Mouse (Mus musculus) left cerebral cortex, adult 11 months (tissue): ENCODE results near the gene Zfp668.
A peak's percentile ranks its signal among the peaks of the same experiment; 100 is the strongest.
"Not testable (repeated sequence)": the region's sequence is repeated elsewhere in the genome, so short reads cannot be mapped to it uniquely, and the experiment has no call there.

Experiments used
- DNase-seq: peaks from one replicate; pipeline ENCODE4 v3.0.0; 2022; ENCODE audit warnings: low spot score

Gene Zfp668

DNA sequence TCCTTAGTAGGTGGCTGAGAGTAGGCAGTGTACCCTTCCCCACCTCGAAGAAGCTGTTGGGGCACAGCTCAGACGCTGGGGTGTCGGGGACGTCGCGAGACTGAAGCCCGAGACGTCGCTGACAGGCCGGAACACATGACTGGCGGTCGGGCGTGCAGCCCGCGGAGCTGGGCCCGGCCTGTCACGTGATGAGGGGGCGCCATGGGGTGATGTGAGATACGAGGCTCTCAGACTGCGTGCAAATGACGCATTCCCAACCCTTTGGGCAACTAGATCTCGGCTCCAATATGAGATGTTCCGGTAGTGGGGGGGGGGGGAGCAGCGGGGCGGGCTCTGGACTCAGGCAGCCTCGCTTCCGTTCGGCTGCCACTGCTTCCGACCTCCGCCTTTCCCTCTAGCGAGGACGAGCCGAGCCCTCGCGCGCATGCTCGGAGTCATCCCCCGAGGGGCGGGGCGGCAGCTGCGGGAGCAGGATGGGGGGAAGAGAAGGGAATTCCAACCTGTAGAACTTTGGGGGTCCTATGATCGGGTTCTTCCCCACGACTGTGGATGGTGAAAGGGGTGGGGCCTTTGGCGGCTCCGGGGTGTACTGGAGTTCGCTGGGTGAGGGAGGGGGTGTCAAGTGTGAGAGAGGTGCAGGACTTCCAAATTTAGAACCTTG, 35.2 kb downstream of the Zfp668 start:
- DNase-seq, result peak; percentile 97

DNA sequence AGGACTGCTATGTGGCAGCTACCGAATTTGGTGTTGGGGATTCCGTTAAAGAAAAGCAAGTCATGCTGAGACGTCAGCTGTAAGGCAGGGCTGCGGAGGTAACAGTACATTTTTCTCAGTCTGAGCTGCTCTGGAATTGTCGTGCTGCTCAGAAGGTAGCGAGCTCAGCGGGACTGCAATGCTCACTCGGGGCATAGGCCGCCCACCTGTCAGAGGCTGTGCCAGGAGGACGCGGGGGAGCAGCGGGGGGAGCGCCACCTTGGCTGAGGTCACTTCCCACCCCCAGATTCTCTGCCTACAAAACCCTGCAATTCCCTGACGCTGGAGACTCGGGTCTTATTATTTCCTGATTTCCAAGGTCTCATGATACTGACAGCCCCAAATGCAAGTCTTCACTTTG, 35.7 kb downstream of the Zfp668 start:
- peak; percentile 80 for DNase-seq

DNA sequence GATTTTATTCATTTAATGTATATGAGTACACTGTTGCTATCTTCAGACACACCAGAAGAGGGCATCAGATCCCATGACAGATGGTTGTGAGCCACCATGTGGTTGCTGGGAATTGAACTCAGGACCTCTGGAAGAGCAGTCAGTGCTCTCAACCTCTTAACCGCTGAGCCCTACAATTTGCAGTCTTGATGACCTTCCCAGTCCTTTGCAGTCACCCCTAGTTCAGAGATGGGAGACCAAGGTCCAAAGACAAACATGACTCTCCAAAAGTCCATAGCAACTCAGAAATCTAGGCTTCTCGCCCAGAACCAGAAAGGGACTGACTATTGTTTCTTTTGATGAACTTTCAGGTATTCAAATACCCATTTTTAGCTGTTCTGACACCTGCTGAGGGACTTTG, 36.6 kb downstream of the Zfp668 start:
- not testable (repeated sequence) for DNase-seq

DNA sequence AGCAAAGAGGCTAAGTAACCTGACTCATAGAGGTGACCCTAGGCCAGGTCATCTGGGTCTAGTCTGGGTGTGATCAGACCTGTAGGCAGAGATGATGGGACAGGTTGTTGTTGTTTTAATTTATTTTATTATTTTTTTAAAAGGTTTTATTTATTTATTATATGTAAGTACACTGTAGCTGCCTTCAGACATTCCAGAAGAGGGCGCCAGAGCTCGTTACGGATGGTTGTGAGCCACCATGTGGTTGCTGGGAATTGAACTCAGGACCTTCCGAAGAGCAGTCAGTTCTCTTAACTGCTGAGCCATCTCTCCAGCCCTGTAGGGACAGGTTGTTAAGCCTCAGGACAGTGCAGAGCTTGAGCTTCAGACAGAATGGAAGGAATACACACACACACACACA, 38.8 kb downstream of the Zfp668 start:
- not testable (repeated sequence) for DNase-seq

DNA sequence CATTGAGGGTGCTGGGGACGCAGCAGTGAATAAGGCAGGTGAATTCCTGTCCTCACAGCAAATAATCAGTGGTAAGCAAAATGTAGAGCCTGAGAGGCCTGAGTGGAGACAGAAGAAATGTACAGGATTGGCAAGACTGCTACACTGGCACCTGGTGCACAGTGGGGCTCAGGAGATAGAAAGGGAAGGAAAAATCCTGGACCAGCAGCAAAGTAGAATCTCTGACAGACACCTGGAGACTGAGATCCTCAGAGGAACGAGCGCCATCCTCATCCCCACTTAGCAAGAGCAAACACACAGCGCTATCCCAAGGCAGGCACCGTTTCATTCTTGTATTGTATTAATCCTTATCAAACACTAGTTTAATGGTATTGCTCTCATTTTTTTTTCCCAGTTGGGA, 39.2 kb downstream of the Zfp668 start:
- no peak for DNase-seq

DNA sequence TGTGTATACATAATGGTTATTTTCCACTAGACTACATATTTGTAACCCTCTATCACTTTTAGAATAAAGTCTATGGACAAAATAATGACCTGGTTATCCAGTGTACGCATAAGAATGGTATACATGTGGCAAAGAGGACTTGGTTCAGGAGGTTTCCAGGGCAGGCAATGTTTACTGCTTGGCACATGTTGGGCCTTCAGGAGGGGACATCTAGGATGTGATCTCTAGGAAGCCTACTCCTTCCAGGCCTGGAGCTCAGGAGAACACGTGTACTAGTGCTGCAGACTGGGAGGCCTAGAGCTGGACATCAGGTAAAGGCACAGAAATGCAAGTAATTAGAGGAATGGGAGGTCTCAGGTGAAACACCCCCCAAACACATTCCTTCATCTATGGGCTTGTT, 41.1 kb downstream of the Zfp668 start:
- no peak for DNase-seq

DNA sequence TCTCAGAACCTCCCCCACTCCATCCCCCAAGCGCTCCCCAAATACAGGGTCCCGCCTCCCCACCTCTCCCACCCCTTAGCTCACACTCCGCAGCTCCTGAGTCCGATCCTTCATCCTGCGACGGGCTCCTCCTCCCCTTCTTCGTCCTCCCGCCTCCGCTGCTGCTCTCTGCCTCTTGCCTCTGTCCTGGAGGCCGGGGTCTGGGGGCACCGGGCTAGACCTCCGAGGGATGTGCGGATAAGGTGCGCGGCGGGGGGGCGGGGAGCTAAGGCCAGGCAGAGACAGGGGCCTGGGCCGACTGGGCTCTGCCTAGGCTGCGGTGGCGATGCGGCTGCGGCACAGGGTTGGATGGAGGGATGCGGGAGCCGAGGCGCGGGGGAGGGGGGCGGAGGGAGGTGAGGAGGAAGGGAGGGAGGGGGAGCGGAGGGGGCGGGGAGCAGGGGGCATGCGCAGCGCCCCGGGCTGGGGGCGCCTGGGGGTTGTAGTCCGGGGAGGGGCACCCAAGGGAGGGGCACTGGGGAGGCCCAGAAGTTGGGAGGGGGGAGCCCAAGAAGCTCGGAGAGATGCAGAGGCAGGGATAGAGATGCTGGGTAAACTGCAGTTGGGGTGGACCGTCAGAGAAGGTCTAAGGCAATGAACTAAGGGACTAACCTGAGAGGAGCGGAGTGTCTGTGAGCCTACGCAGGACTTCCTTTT, 52.3 kb downstream of the Zfp668 start, which contains the start of the genes Stx4a and Stx1b:
TSS of gene Stx4a (plus strand) at position 119 of the 696 bp plus-strand sequence.
TSS of gene Stx1b (minus strand) at position 374 of the 696 bp plus-strand sequence.
- DNase-seq, result no peak

DNA sequence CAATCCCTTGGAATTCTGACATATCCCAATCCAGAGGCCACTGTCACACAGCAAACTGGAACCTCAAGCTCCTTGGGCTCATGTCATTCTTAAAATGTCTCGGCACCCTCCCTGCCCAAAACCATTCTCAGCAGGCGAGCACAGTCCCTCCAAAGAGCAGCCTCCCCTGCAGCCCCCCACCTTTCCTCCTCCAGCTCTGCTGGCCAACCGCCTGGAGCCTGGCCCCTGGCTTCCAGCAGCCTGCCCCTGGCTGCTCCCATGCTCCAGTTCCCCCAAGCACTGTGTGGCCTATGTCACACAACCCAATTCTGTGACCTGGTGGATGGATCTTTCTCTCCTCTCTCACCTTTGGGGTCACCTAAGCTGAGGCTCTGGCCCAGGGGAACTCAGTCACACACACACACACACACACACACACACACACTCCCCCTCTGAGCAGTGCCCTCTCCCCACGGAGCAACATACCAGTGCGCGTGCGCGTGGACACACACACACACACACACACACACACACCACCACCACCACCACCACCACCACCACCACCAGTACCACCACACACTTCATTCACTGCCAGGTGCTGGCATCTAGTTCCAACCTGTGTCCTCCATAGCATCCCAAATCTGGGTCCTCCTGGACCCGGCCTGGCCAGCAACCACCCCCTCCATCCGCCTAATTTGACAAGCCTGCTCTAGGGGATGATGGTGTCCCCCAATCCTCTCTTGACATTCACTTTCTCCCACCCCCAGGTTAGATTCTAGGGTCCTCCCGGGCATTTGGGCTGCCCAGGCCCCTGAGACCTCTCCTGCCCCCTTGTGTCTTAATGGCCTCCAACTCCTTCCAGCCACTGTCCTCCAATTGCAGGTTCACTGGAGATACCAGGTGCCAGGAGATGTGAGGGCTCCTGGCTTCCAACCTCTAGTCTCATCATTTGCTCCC, 53.1 kb downstream of the Zfp668 start:
- no peak for DNase-seq

DNA sequence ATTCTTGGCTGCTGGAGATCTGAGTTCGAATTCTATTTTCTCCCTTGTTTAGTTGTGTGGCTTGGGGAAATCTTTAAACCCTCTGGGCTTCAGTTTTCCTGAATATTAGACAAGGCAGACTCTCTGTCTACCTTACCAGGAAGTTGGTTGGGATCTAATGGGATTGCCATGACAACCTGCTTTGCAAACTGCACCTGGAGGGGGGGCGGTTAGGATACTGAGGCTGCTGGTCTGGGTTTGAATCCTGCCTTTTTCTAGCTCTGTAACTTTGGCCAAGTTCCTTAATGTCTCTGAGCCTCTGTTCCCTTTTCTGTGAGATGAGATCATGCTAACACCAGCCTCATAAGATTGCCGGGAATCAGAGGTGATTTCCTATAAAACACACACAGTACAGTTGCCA, 54.1 kb downstream of the Zfp668 start:
- no peak for DNase-seq

DNA sequence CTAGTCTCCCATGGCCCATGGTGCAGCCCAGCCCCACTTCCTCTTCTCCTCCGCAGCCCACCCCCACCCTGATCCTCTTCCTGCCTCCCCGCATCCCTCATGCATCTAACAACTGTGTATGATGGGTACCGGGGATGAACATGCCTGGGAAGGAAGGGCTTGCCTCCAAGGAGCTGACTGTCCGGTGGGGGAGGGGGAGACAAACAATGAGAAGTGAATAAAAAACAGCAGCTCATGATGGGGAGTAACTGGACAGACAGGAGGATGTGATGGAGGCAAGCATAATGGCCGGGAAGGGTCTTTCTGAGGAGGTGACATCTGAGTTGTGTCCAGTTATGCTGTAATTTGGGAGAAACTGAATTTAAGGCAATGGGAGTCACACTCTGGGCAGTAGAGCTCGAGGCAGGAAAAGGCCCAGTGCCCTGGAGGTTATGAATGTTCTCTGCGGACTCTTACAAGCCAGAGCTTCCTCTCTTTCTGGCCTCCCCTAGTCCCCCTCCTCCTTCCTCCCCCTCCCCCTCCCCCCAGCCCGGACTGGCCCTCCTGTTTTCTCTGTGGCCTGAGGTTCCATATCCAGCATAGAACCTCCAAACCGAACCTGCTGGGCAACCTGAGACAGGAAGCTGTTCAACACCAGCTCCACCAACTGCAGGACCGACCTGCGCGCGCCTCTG, 55.7 kb downstream of the Zfp668 start:
- DNase-seq, result no peak

DNA sequence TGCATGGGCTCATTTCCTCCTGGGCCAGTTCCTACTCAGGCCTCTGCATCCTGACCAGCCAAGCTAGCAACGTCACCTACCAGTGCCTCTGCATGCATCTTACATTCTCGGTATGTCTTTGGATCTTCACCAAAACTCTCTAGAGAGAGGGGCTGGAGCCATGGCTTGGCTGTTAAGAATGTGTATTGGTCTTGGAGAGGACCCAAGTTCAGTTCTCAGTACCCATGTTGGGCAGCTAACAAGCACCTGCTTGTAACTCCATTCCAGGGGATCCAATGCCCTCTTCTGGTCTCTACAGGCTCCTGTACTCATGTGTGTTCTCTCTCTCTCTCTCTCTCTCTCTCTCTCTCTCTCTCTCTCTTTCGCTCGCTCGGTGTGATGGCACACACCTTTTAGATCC, 58.9 kb downstream of the Zfp668 start:
- DNase-seq, result no peak

DNA sequence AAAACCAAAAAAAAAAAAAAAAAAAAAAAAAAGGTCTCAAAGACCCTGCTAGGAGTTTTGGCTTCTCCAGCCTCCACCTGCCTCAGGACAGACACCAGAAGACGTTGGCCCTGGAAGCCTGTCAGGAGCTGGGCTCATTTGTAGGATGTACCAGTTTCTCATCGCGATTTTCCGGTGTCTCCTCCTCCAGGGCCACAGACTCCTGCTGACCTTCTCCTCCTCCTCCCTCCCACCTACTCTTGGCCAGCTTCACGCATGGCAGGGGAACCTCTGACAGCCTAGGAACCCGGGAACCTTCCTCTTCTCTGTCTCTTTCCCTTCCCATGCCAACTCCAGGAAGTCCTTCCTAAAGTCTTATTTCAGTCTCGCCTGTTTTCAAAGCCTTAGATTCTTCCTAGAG, 59.6 kb downstream of the Zfp668 start:
- no peak for DNase-seq

DNA sequence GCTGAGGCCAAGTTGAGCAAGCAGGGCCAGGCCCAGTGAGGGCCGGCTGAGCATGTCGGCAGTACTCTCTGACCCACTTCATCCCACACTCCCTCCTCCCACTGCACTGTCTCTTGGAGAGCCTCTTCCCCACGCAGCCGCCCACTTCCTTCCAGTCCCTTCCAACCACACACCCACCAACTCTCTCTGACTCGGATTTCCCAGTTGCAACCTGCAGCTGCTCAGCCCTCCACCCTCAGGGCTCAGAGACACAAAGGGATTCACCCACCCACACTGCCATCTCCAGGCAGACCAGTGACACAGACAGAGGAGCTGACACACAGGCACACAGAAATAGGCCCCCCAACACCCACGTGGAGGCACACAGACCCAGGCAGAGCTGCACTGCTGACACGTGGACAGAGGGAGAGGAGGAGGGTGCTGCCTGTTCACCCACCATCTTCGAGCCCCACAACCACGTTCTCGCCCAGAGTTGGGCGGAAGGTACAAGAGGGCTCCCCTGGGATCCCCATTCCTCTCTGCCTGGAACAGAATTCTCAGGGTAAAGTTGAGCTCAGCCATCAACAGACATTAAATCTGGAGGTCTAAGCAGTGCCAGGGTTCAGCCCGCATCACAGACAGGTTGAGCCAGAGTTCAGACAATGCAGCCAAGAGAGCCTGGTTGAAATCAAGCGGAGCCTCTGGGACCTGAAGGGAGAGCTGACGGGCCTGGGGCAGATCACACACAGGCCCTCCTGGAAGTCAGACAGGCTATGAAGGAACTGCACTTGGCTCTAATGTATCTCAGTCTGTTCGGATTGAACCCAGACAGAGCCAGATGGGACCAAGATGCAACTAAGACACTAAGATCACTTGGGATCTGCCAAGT, 60.4 kb downstream of the Zfp668 start:
- peak; percentile 81 for DNase-seq

DNA sequence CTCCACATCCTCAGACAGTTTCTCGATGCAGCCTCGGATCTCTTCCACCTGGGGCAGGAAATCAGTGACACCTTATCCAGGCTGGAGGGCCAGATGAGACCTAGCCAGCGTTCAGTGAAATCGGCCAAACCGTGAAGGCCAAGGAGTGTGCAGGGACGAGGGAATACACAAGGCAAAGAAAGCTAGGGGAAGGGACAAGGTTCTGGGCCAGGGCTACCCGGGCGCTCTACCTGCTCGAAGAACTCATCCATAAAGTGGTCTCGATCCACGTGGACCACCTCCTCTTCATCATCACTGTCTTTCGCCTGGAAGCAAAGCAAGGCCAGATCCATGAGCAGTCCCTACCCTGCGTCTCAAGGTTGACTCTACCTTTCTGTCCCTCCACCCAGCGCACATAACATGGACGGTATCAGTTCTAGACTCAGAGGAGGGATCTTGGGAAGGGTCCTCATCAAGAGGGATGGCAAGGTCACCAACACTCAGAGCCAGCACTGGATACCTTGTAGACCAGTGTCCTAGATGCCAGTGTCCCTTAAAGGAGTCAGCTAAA, 61.4 kb downstream of the Zfp668 start:
- DNase-seq, result no peak

DNA sequence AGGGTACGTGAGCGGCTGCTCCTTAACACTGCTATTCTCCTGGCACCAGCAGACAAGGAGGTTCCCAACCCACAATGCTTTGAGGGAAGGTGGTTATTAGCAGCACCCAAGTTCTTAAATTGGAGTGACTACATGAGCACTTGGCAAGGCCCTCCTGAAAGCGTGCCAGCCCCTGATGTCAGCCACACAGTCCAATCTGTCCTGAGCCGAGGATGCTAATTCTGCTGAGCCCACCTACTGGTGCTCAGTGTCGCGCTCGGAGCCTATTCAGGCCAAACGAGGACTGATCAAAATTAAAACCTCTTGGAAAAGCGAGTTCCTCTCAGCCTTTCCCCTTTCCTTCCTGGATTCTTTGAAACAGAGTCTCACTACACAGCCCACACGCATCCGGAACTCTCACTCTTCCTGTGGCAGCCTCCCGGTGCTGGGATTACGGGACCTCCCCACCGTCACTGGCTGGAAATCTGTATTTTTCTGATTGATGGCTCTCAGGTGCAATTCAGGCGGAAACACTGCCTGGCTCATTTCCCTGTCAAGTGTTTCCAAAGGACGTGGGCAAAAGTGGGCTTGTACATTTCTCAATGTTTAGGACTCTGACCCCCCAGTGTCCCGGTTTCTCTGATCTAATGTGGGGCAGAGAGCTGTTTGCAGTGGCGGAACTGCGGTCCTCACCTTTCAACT, 62.2 kb downstream of the Zfp668 start:
- DNase-seq, result peak; percentile 59

DNA sequence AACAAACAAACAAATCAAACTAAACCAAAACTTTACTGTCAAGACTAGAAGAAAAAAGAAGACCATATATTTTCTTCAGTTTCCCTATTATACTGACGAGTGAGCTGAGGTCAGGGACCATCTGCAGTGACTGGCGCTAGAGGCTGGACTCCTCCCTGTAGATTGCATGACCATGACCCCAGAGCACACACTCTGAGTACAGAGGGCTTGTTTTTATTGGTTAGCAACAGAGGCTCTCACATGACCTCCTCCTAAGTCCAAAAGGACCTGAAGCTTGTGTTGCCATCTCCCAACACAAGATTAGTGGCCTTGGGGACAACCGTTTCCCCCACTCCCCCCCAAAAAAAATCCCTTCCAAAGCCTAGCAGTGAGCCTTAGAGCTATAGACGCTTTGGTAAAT, 62.8 kb downstream of the Zfp668 start:
- no peak for DNase-seq
